Mouse (Mus musculus) megakaryocyte-erythroid progenitor cell, adult 5 weeks (primary cell): ENCODE data around the gene Gm44. TPM values are rescaled to one million over a fixed set of nuclear protein-coding genes. Genes with fewer than 3 reads are reported as not detected.

Experiments used
- polyA plus RNA-seq: library from polyadenylated mRNA; stranded (reverse); fragments of >175 nt; gene quantifications from 2 replicates; pipeline ENCODE4 v1.2.3, GENCODE M21; 2012

Gene Gm44
- not detected in 2 replicates for polyA plus RNA-seq

GRCm38 (mm10) chrX:90891842-90892241 is at the start of gene Gm44:
Gene Gm44, plus strand, starts transcription at chrX:90892142.

